8 mouse cellular contexts compared by ENCODE assay signal in the genomic region with DNA sequence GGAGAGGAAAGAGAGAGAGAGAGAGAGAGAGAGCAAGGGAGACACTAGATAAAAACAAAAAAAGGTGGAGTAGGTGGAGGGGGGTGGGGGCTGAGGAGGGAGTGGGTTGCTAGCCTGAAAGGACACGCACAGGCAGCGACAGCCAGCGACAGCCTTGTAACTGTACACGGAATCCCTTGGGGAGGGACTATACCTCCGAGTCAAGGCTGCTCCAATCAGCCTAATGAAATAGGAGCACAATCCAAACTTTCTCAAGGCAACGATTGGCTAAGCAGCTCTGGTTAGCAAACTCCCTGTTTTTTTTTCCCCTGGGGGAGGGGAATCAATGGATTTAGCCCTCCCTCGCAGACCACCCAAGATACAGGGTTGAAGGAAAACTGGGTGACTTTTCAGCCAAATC.
DNase-seq lines count a peak whose midpoint lies in the region; ATAC-seq and TF ChIP-seq lines count a peak whose summit lies in the region.

No protein-coding gene starts in this region.

- H3K4me2 ChIP-seq in forebrain, embryonic 12.5 days, result peak overlapping the region; percentile 98
- peak overlapping the region; percentile 98 for H3K4me2 ChIP-seq in hindbrain, postnatal 0 days (ENCODE audit: low read depth, low read length)
- H3K4me2 ChIP-seq in lung, embryonic 16.5 days (ENCODE audit: low read depth, low read length), result peak overlapping the region; percentile 97

- H3K27ac ChIP-seq in forebrain, embryonic 12.5 days, result no peak overlapping the region
- H3K27ac ChIP-seq in hindbrain, postnatal 0 days, result peak overlapping the region; percentile 76
- H3K27ac ChIP-seq in lung, embryonic 16.5 days (ENCODE audit: low read length), result peak overlapping the region; percentile 91

- peak; percentile 84 for DNase-seq in embryo, embryonic 10 days (ENCODE audit: low spot score)
- no peak for DNase-seq in embryo, embryonic 9.5 days (ENCODE audit: extremely low spot score)
- DNase-seq in adrenal gland, adult 8-10 months, result peak; percentile 88
- DNase-seq in hindbrain, postnatal 0 days (ENCODE audit: low spot score), result peak; percentile 88
- peak; percentile 67 for DNase-seq in ovary, postnatal 36 days (ENCODE audit: low spot score)
- DNase-seq in layer of hippocampus, adult 9-11 months, result no peak

- H3K9me3 ChIP-seq in forebrain, embryonic 12.5 days, result no peaks in the 10 kb centered on the region
- no peaks in the 10 kb centered on the region for H3K9me3 ChIP-seq in hindbrain, postnatal 0 days (ENCODE audit: low read length)
- no peaks in the 10 kb centered on the region for H3K9me3 ChIP-seq in lung, embryonic 16.5 days (ENCODE audit: control insufficient read depth, low read length)

- H3K4me1 ChIP-seq in forebrain, embryonic 12.5 days, result peaks cover 20% of the 10 kb centered on the region; the same call in 1 of the 2 replicates
- H3K4me1 ChIP-seq in hindbrain, postnatal 0 days (ENCODE audit: insufficient read depth, low read length), result no peaks in the 10 kb centered on the region
- H3K4me1 ChIP-seq in lung, embryonic 16.5 days (replicated peaks; ENCODE audit: control insufficient read depth, insufficient read depth, low read length), result peaks cover 24% of the 10 kb centered on the region

- 0% methylated on average over 7 of the region's 7 CpGs for WGBS in forebrain, embryonic 12.5 days
- WGBS in hindbrain, postnatal 0 days, result 0% methylated on average over 7 of the region's 7 CpGs
- 4% methylated on average over 7 of the region's 7 CpGs for WGBS in lung, embryonic 16.5 days

- peaks cover 39% of the 10 kb centered on the region for H3K27me3 ChIP-seq in forebrain, embryonic 12.5 days
- no peaks in the 10 kb centered on the region for H3K27me3 ChIP-seq in hindbrain, postnatal 0 days (ENCODE audit: insufficient read depth, low read length)
- H3K27me3 ChIP-seq in lung, embryonic 16.5 days (ENCODE audit: control insufficient read depth, insufficient read depth, low read depth, low read length), result no peaks in the 10 kb centered on the region

- ATAC-seq in forebrain, embryonic 12.5 days (ENCODE audit: low FRiP score), result peak; percentile 90
- peak; percentile 88 for ATAC-seq in hindbrain, postnatal 0 days
- ATAC-seq in lung, embryonic 16.5 days (ENCODE audit: low read depth), result peak; percentile 95

- TF ChIP-seq CTCF in hindbrain, postnatal 0 days (IDR thresholded peaks at IDR 0.05; ENCODE audit: low read depth), result no peak

- peak overlapping the region; percentile 58 for H3K4me3 ChIP-seq in forebrain, embryonic 12.5 days (replicated peaks)
- H3K4me3 ChIP-seq in hindbrain, postnatal 0 days (ENCODE audit: low read length), result peak overlapping the region; percentile 69
- H3K4me3 ChIP-seq in lung, embryonic 16.5 days (ENCODE audit: low read length), result peak overlapping the region; percentile 69

- peak overlapping the region; percentile 66 for H3K9ac ChIP-seq in forebrain, embryonic 12.5 days
- peak overlapping the region; percentile 61 for H3K9ac ChIP-seq in hindbrain, postnatal 0 days (replicated peaks; ENCODE audit: low read length)
- peak overlapping the region; percentile 77 for H3K9ac ChIP-seq in lung, embryonic 16.5 days (ENCODE audit: low read length)

- H3K36me3 ChIP-seq in forebrain, embryonic 12.5 days (replicated peaks), result no peaks in the 10 kb centered on the region
- no peaks in the 10 kb centered on the region for H3K36me3 ChIP-seq in hindbrain, postnatal 0 days (ENCODE audit: insufficient read depth, low read length)
- no peaks in the 10 kb centered on the region for H3K36me3 ChIP-seq in lung, embryonic 16.5 days (ENCODE audit: control insufficient read depth, insufficient read depth, low read length)

Comparison
In these comparisons a context has a peak if more than half of its experiments do, and no peak if none do; other contexts are left out.
1. DNase-seq: peak in embryo, embryonic 10 days (single experiment), adrenal gland, adult 8-10 months (single experiment), hindbrain, postnatal 0 days (single experiment) and ovary, postnatal 36 days (single experiment); none in embryo, embryonic 9.5 days (single experiment) and layer of hippocampus, adult 9-11 months (single experiment).
2. Peak in every context shown above with its lines, with median percentiles within 50 percentile points of each other: ATAC-seq, H3K4me2 ChIP-seq, H3K4me3 ChIP-seq and H3K9ac ChIP-seq.